Mouse (Mus musculus) midbrain, embryonic 13.5 days (tissue): ENCODE results near the gene Sspo. TPM values are rescaled to one million over a fixed set of nuclear protein-coding genes. Genes with fewer than 3 reads are reported as not detected.
A peak's percentile ranks its signal among the peaks of the same experiment; 100 is the strongest.

ENCODE experiments used
- ATAC-seq: fragments of 200-750 bp; cut with Nextera tagmentation; 2 replicates; pipeline ENCODE4 v1.8.0; 2017; ENCODE audit warnings: mild to moderate bottlenecking, moderate TSS enrichment, moderate library complexity
- H3K27ac ChIP-seq: fragments of 300-500 bp; sonication (generic); 2 replicates; pipeline ENCODE4 v1.5.1; 2015; ENCODE audit warnings: inconsistent platforms, mild to moderate bottlenecking, moderate library complexity
- H3K27me3 ChIP-seq: fragments of 300-500 bp; sonication (generic); 2 replicates; pipeline ENCODE4 v1.6.1; 2015; ENCODE audit warnings: mild to moderate bottlenecking, inconsistent platforms
- H3K36me3 ChIP-seq: fragments of 300-500 bp; sonication (generic); 2 replicates; pipeline ENCODE4 v1.6.1; 2015; ENCODE audit warnings: mild to moderate bottlenecking, inconsistent platforms
- H3K4me1 ChIP-seq: fragments of 300-500 bp; sonication (generic); replicated peaks from 2 replicates; pipeline ENCODE4 v1.6.1; 2015; ENCODE audit warnings: inconsistent platforms
- H3K4me2 ChIP-seq: fragments of 300-500 bp; sonication (generic); replicated peaks from 2 replicates; pipeline ENCODE4 v1.6.1; 2015; ENCODE audit warnings: moderate library complexity, mild to moderate bottlenecking, inconsistent platforms
- H3K4me3 ChIP-seq: fragments of 300-500 bp; sonication (generic); replicated peaks from 2 replicates; pipeline ENCODE4 v1.5.1; 2015; ENCODE audit warnings: mild to moderate bottlenecking, inconsistent platforms
- H3K9ac ChIP-seq: fragments of 300-500 bp; sonication (generic); replicated peaks from 2 replicates; pipeline ENCODE4 v1.6.1; 2015; ENCODE audit warnings: mild to moderate bottlenecking, inconsistent platforms
- H3K9me3 ChIP-seq: fragments of 300-500 bp; sonication (generic); 2 replicates; pipeline ENCODE4 v1.6.1; 2016; ENCODE audit warnings: mild to moderate bottlenecking, inconsistent platforms
- WGBS: fragments of 180-500 bp; shearing (Covaris S2); methylation state at CpG from one replicate; pipeline ENCODE4 v1.1.7; 2015; 5-methylcytosine and 5-hydroxymethylcytosine counted together
- polyA plus RNA-seq: library from polyadenylated mRNA; unstranded; fragments of >200 nt; fragmentation: Nextera tagmentation; extraction: Ambion mirVana; gene quantifications from 2 replicates; pipeline ENCODE4 v1.2.1, GENCODE M21; 2015

Sspo gene
- polyA plus RNA-seq, 1 experiment from 2014 or later, result 0.22 TPM

GRCm38 (mm10) chr6:48536091-48536490 lies 88.1 kb downstream of the Sspo start:
- Histone ChIP-seq H3K4me1 (peaks cover 28% of the 10 kb centered on the region), H3K36me3 (peaks cover 22% of the 10 kb centered on the region), H3K9ac (no peak overlapping the region; the same call in 1 of the 2 replicates), H3K27ac (no peak overlapping the region), H3K4me3 (no peak overlapping the region), H3K9me3 (no peaks in the 10 kb centered on the region), H3K4me2 (0 out of 2 replicates have a peak overlapping the region, but pooled peaks have one; percentile 82), H3K27me3 (no peaks in the 10 kb centered on the region)
- ATAC-seq, result no peak
- 75% methylated on average over 4 of the region's 4 CpGs for WGBS

GRCm38 (mm10) chr6:48537105-48537954 lies 89.3 kb downstream of the Sspo start, which contains the start of gene Atp6v0e2:
Gene Atp6v0e2, plus strand, starts transcription at chr6:48537615.
- Histone ChIP-seq H3K9me3 (no peaks in the 10 kb centered on the region), H3K4me2 (peak within 1 kb of the TSS; percentile 82), H3K27me3 (no peaks in the 10 kb centered on the region), H3K4me1 (peaks cover 28% of the 10 kb centered on the region), H3K9ac (peak within 1 kb of the TSS; percentile 95), H3K36me3 (peaks cover 28% of the 10 kb centered on the region), H3K27ac (peak within 1 kb of the TSS; percentile 76), H3K4me3 (peak within 1 kb of the TSS; percentile 63)
- ATAC-seq, result peak; percentile 97
- 2% methylated on average over 38 of the region's 38 CpGs for WGBS

GRCm38 (mm10) chr6:48538841-48539737 lies 91.1 kb downstream of the Sspo start:
- H3K9me3 ChIP-seq, result no peaks in the 10 kb centered on the region
- H3K4me2 ChIP-seq, result peak overlapping the region; percentile 82
- peaks cover 37% of the 10 kb centered on the region for H3K36me3 ChIP-seq
- no peaks in the 10 kb centered on the region for H3K27me3 ChIP-seq
- H3K4me1 ChIP-seq, result peaks cover 28% of the 10 kb centered on the region
- no peak for ATAC-seq
- peak overlapping the region; percentile 63 for H3K4me3 ChIP-seq
- 73% methylated on average over 5 of the region's 5 CpGs for WGBS
- H3K9ac ChIP-seq, result peak overlapping the region; percentile 95
- H3K27ac ChIP-seq, result 0 out of 2 replicates have a peak overlapping the region, but pooled peaks have one; percentile 70

GRCm38 (mm10) chr6:48539860-48540259 lies 91.8 kb downstream of the Sspo start:
- peaks cover 37% of the 10 kb centered on the region for H3K36me3 ChIP-seq
- no peak overlapping the region for H3K4me2 ChIP-seq
- no peak for ATAC-seq
- WGBS, result 74% methylated on average over 5 of the region's 5 CpGs
- no peaks in the 10 kb centered on the region for H3K9me3 ChIP-seq
- no peaks in the 10 kb centered on the region for H3K27me3 ChIP-seq
- H3K27ac ChIP-seq, result no peak overlapping the region
- H3K9ac ChIP-seq, result 0 out of 2 replicates have a peak overlapping the region, but pooled peaks have one; percentile 44
- H3K4me3 ChIP-seq, result no peak overlapping the region
- peaks cover 28% of the 10 kb centered on the region for H3K4me1 ChIP-seq

- H3K27me3 ChIP-seq, result no peaks in the 10 kb centered on the region
- H3K4me3 ChIP-seq, result no peak overlapping the region
- no peak overlapping the region for H3K27ac ChIP-seq
- peaks cover 28% of the 10 kb centered on the region for H3K4me1 ChIP-seq
- H3K4me2 ChIP-seq, result no peak overlapping the region
- no peak for ATAC-seq
- H3K9me3 ChIP-seq, result no peaks in the 10 kb centered on the region
- H3K36me3 ChIP-seq, result peaks cover 37% of the 10 kb centered on the region
- WGBS, result 86% methylated on average over 3 of the region's 3 CpGs
- H3K9ac ChIP-seq, result no peak overlapping the region
Measured at GRCm38 (mm10) chr6:48540721-48541120, 92.7 kb downstream of the Sspo start.

- Histone ChIP-seq H3K4me2 (no peak overlapping the region), H3K27me3 (no peaks in the 10 kb centered on the region), H3K9ac (no peak overlapping the region), H3K4me3 (no peak overlapping the region), H3K4me1 (peaks cover 22% of the 10 kb centered on the region), H3K36me3 (peaks cover 37% of the 10 kb centered on the region), H3K9me3 (no peaks in the 10 kb centered on the region), H3K27ac (no peak overlapping the region)
- WGBS, result 75% methylated on average over 7 of the region's 7 CpGs
- ATAC-seq, result no peak
Measured at GRCm38 (mm10) chr6:48541560-48542450, 93.8 kb downstream of the Sspo start.

- H3K27ac ChIP-seq, result no peak overlapping the region
- H3K4me3 ChIP-seq, result no peak overlapping the region
- H3K9ac ChIP-seq, result no peak overlapping the region
- H3K9me3 ChIP-seq, result no peaks in the 10 kb centered on the region
- peaks cover 19% of the 10 kb centered on the region for H3K4me1 ChIP-seq
- no peak for ATAC-seq
- 93% methylated on average over 3 of the region's 3 CpGs for WGBS
- H3K36me3 ChIP-seq, result peaks cover 37% of the 10 kb centered on the region
- no peaks in the 10 kb centered on the region for H3K27me3 ChIP-seq
- no peak overlapping the region for H3K4me2 ChIP-seq
Measured at GRCm38 (mm10) chr6:48542631-48543030, 94.6 kb downstream of the Sspo start.

GRCm38 (mm10) chr6:48545251-48545650 lies 97.2 kb downstream of the Sspo start:
- Histone ChIP-seq H3K36me3 (peaks cover 30% of the 10 kb centered on the region), H3K9me3 (no peaks in the 10 kb centered on the region), H3K4me3 (no peak overlapping the region), H3K9ac (no peak overlapping the region), H3K4me1 (no peaks in the 10 kb centered on the region), H3K27me3 (no peaks in the 10 kb centered on the region), H3K4me2 (no peak overlapping the region), H3K27ac (no peak overlapping the region)
- 80% methylated on average over 5 of the region's 5 CpGs for WGBS
- ATAC-seq, result no peak

- no peak overlapping the region for H3K4me2 ChIP-seq
- no peaks in the 10 kb centered on the region for H3K4me1 ChIP-seq
- no peak overlapping the region for H3K4me3 ChIP-seq
- peaks cover 20% of the 10 kb centered on the region for H3K36me3 ChIP-seq
- no peaks in the 10 kb centered on the region for H3K27me3 ChIP-seq
- no peak overlapping the region for H3K9ac ChIP-seq
- ATAC-seq, result peak; percentile 9; the same call in 1 of the 2 replicates
- WGBS, result 67% methylated on average over 1 of the region's 1 CpGs
- no peaks in the 10 kb centered on the region for H3K9me3 ChIP-seq
- no peak overlapping the region for H3K27ac ChIP-seq
Measured at GRCm38 (mm10) chr6:48546271-48546670, 98.2 kb downstream of the Sspo start.

GRCm38 (mm10) chr6:48546858-48547257 lies 98.8 kb downstream of the Sspo start:
- Histone ChIP-seq H3K4me3 (no peak overlapping the region), H3K27ac (no peak overlapping the region), H3K9ac (no peak overlapping the region), H3K36me3 (peaks cover 14% of the 10 kb centered on the region), H3K27me3 (no peaks in the 10 kb centered on the region), H3K4me2 (no peak overlapping the region), H3K9me3 (no peaks in the 10 kb centered on the region), H3K4me1 (no peaks in the 10 kb centered on the region)
- no peak for ATAC-seq
- WGBS, result 73% methylated on average over 4 of the region's 4 CpGs

- no peaks in the 10 kb centered on the region for H3K4me1 ChIP-seq
- no peak overlapping the region for H3K9ac ChIP-seq
- H3K36me3 ChIP-seq, result 0 out of 2 replicates have a peak, but pooled peaks cover under 1% of the 10 kb centered on the region
- H3K27ac ChIP-seq, result no peak overlapping the region
- H3K4me2 ChIP-seq, result no peak overlapping the region
- WGBS, result 89% methylated on average over 6 of the region's 6 CpGs
- H3K4me3 ChIP-seq, result no peak overlapping the region
- H3K9me3 ChIP-seq, result no peaks in the 10 kb centered on the region
- ATAC-seq, result no peak
- H3K27me3 ChIP-seq, result no peaks in the 10 kb centered on the region
Measured at GRCm38 (mm10) chr6:48548314-48548713, 100.3 kb downstream of the Sspo start.
